Mouse (Mus musculus) myocyte (in vitro differentiated cells): ENCODE measurements around the gene B3galt6.

Experiments used
- POLR2A ChIP-seq: IDR thresholded peaks from one replicate; pipeline ENCODE4 v1.6.1; 2011; ENCODE audit warnings: low read depth, mild to moderate bottlenecking, control low read depth, moderate library complexity; ENCODE audit not compliant: insufficient read length
- POLR2AphosphoS2 ChIP-seq: IDR thresholded peaks from one replicate; pipeline ENCODE4 v1.6.1; 2011; ENCODE audit warnings: low read depth, control low read depth; ENCODE audit not compliant: insufficient read length
- TCF3 ChIP-seq: IDR thresholded peaks from one replicate; pipeline ENCODE4 v1.6.1; 2011; ENCODE audit warnings: low read depth, control low read depth; ENCODE audit not compliant: insufficient read length
- USF1 ChIP-seq: IDR thresholded peaks from one replicate; pipeline ENCODE4 v1.6.1; 2011; ENCODE audit warnings: low read depth, mild to moderate bottlenecking, control low read depth, moderate library complexity

- TF ChIP-seq USF1 (no peak), POLR2AphosphoS2 (no peak), POLR2A (no peak), TCF3 (no peak)
Measured at GRCm38 (mm10) chr4:156028580-156028979, 36.1 kb upstream of the B3galt6 start.
